Mouse (Mus musculus) erythroblast, embryonic 14.5 days (primary cell): Measurements from ENCODE around the gene Ifi27l2b.

Experiments used
- GATA1 ChIP-seq: IDR thresholded peaks from 2 replicates; pipeline ENCODE4 v1.6.1; 2012; ENCODE audit warnings: low read length, inconsistent platforms, mixed read lengths
- TAL1 ChIP-seq: IDR thresholded peaks from 3 replicates; pipeline ENCODE4 v1.6.1; 2012; ENCODE audit warnings: low read length, inconsistent platforms, mixed read lengths

GRCm38 (mm10) chr12:103408144-103408543 lies 48.9 kb downstream of the Ifi27l2b start:
- TF ChIP-seq TAL1: no peak
- no peak for TF ChIP-seq GATA1
